Mouse (Mus musculus) lung, postnatal 0 days (tissue): Measurements from ENCODE around the gene Opcml.

Source experiments
- CTCF ChIP-seq: IDR thresholded peaks from 2 replicates; pipeline ENCODE4 v1.5.1; 2016; ENCODE audit warnings: antibody characterized with exemption, mild to moderate bottlenecking
- EP300 ChIP-seq: IDR thresholded peaks from 2 replicates; pipeline ENCODE4 v1.6.1; 2016; ENCODE audit warnings: antibody characterized with exemption, mild to moderate bottlenecking, control low read depth

DNA sequence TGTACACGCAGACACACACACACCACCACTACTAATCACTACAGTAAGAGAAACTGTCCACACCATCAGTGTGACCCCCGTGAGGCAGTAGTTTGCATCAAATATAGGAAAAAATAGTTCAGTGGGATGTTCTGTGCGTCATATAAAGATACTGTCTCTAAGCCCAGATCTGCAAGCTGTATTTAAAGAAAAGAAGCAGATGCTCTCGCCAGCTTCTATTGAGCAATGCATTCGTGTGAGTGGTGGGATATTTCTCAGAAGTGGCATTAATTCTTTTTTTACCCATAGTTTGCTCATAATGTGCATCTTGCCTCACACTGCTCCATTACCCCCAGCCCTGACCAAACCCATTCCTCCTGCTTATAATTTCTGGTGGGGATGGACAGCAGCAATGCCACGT, 678.8 kb downstream of the Opcml start:
- TF ChIP-seq CTCF (no peak), EP300 (no peak)
